Mouse (Mus musculus): Measurements from ENCODE around the gene Il27ra.
"Not testable (repeated sequence)": the region's sequence is repeated elsewhere in the genome, so short reads cannot be mapped to it uniquely, and the experiment has no call there.

The Il27ra gene

DNA sequence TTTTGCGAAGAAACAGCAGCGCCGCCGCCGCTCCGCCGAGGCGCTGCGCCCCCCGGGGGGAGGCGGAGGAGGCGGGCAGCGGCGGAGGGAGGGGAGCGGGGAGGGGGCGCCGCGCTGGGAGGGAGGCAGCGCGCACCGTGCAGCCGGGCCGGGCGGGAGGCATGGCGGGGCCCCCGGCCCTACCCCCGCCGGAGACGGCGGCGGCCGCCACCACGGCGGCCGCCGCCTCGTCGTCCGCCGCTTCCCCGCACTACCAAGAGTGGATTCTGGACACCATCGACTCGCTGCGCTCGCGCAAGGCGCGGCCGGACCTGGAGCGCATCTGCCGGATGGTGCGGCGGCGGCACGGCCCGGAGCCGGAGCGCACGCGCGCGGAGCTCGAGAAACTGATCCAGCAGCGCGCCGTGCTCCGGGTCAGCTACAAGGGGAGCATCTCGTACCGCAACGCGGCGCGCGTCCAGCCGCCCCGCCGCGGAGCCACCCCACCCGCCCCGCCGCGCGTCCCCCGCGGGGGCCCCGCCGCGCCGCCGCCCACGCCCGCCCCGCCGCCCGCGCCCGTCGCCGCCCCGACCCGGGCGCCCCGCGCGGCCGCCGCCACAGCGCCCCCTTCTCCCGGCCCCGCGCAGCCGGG is 44.8 kb downstream of the Il27ra start, which contains the start of gene Samd1:
Gene Samd1 (plus strand): TSS at position 162 of the 631 bp plus-strand sequence.
- no peak for DNase-seq (ENCODE audit: low read depth in 1 of 2, low spot score in 2 of 2)

DNA sequence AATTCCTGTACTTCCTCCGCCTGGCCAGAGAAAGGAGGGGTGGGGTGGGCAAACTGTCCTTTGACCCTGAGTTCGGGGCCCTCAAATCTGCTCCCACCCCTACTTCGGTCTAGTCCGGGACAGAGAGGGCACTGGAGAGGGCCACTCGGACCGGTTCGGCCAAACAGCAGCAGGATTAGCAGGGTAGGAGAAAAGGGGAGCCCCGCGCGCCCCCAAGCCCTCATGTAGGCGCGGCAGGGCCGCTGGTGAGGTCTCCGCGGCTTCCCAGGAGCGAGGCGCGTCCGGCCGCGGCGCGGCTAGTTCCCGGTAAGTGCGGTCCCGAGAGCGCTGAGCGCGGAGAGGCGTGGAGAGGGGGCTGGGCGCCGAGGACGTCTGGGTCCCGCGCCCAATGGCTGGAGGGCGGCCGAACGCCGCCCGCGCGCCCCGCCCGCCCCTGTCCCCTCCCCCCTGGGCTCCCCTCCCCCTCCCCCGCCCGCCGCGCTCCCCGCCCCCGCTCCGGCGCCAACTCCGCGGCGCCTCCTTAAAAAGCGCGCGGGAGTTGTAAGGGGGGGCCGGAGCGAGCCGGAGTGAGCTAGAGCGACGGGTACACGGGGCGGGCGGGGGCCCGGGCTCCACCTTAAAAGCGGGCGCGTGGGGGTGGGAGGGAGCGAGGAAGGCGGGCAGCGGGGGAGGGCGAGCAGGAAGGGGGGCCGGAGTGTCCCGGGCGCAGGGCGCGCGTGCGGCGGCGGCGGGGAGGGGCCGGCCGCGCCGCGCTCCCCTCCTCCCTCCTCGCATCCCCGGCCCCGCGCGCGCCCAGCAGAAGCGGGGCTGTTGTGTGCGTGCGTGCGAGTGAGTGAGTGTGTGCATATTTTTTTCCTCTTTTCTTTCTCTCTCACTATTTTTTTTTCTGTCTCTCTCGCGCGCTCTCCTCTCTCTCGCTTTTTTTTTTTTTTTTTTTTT is 45.6 kb downstream of the Il27ra start:
- DNase-seq (ENCODE audit: low read depth in 1 of 2, low spot score in 2 of 2) = peak in 1 of 2 experiments; percentile 46

DNA sequence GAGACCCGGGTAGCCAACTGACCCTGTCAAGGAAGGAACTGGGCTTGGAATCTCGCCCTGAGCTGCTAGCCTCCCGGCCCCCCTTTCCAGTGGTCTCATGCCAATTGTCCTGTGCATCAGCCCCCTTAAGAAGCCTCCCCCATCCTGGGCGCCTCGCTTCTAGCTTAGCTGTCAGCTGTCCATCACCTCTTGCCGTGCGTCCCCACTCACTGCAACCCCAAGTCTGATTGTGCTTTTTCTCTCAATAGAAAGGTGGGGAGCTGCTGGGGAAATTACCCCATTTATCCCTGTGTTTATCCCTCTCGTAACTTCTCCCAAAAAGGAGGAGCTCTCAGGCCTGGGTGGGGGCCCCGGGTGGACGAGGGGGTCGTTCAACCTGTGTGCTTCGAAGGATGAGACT is 46.4 kb downstream of the Il27ra start:
- DNase-seq (ENCODE audit: low read depth in 1 of 2, low spot score in 2 of 2) = no peak

DNA sequence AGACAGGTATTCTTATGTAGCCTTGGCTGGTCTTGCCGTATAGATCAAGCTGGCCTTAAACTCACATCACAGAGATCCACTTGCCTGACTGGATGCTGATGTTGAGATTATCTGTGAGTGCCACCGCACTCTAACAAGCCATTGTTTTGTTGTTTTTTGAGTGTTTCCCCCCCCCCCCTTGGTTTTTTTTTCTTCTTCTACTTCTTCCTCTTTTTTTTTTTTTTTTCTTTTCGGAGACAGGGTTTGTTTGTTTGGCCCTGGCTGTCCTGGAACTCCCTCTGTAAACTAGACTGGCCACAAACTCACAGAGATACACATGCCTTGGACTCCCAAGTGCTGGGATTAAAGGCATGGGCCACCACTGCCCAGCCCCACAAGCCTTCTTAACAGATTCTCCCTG is 48.4 kb downstream of the Il27ra start:
- DNase-seq (ENCODE audit: low read depth in 1 of 2, low spot score in 2 of 2) = no peak

DNA sequence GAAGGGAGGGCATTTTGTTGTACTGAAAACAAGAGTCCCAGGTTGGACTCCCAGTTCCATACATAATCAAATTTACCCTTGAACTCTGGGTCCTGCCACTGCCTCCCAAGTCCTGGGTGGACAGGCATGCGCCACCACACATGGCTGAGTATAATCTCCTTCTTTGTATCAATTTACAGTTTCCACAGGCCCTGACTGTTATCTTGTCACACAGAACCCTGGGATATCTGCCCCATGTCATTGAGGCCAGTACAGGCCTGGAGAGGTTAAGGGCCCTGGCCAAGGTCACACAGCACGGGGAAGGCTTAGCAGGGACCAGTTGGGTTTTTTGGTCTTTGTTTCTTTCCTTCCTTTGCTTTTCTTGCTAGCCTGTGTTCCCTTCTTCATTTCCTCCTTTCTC is 49.9 kb downstream of the Il27ra start:
- no peak for DNase-seq (ENCODE audit: low read depth in 1 of 2, low spot score in 2 of 2)

DNA sequence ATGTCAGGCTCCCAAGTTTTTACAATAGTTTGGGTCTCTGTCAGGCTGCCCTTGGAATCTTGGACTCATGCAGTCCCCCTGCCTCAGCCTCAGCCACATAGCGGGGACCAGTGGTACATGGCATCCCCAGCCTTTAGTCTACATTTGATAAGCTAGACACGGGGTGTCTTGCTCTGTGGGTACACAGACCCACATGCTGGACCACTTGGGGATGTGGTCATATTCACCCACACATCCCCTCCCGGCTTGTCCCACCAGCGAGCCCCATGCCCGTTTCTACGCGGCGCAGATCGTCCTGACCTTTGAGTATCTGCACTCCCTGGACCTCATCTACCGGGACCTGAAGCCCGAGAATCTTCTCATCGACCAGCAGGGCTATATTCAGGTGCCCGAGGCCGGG is 52.2 kb downstream of the Il27ra start:
- no peak for DNase-seq (ENCODE audit: low read depth in 1 of 2, low spot score in 2 of 2)

DNA sequence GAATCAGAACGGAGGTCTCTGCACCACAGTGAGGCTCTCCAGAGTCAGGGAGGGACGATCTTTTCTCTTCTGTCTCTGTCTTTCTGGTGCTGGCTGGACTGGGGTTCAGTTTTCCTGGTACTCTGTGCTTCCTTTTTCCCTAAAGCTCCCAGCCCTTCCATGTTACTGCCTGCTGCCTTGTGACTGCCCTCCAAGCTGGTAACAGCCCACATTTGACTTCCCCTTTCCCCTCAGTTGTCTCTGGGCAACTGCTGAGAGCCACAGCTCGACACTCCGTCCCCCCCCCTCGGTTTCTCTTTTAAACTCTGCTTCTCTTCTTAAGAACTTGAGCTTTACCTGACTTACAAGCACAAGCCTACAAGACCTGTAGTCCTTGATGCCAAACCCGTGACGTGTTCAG is 53.1 kb downstream of the Il27ra start:
- no peak for DNase-seq (ENCODE audit: low read depth in 1 of 2, low spot score in 2 of 2)

DNA sequence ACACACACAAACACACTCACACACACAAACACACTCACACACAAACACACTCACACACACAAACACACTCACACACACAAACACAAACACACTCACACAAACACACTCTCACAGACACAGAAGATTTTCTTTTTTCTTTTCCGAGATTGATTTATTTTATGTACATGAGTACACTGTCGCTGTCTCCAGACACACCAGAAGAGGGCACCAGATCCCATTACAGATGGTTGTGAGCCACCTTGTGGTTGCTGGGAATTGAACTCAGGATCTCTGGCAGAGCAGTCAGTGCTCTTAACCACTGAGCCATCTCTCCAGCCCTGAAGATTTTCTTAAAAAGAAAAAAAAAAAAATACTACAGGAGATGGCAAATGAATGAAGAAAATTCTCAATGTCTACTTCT is 59.2 kb downstream of the Il27ra start:
- not testable (repeated sequence) for DNase-seq (ENCODE audit: low read depth in 1 of 2, low spot score in 2 of 2)

DNA sequence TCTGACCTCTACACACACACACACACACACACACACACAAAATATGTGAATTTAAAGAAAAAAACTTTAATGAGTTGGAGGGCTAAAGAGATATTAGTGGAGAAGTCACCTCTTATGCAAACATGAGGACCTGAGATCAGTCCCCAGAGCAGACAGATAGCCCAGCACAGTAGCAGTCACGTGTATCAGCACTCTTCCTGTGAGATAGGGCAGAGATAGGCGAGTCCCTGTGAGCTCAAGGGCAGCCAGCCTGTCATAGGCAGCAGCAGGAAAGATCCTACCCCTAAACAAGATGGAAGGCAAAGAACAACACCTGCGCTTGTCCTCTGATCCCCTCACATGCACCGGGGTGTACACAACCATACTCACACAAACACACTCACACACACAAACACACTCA is 59.9 kb downstream of the Il27ra start:
- no peak for DNase-seq (ENCODE audit: low read depth in 1 of 2, low spot score in 2 of 2)

DNA sequence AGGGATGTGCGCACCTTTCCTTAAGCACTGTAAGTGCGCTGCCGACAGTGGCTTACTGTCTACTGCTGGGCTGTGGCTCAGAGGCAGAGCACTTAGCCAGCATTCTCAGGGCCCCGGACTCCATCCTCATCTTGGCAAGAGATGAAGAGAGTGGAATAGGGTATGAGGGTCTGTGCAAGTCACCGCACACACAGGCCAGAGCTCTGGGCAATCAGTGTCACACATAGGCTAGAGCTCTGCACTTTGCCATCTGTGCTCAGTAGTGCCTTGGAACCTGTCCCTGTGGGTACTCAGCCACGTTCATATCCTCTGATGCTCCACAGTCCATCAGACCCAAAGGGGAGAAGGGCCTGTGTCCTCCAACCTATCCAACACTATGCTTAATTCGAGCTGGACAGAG is 60.9 kb downstream of the Il27ra start:
- DNase-seq (ENCODE audit: low read depth in 1 of 2, low spot score in 2 of 2) = no peak

DNA sequence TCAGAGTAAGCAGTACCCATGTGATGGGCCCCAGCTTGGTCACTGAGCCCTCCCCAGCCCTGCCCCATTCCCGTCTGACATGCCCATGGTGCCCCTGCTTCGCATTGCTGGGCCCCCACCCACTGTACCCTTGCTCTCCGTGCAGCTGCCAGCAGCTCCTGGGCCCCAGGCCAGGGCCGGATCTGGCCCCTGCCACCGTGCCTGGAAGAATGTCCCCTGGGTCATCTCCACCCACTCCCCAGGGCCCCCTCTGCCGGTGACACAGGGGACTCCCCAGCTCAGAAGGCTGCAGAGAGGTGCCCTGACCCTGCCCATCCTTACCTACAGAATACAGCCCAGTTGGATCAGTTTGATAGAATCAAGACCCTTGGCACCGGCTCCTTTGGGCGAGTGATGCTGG is 61.5 kb downstream of the Il27ra start:
- DNase-seq (ENCODE audit: low read depth in 1 of 2, low spot score in 2 of 2) = no peak
